Mouse (Mus musculus) ES-E14 (cell line): Measurements from ENCODE around the gene Tubb3. TPM values are rescaled to one million over a fixed set of nuclear protein-coding genes. Genes with fewer than 3 reads are reported as not detected.

Experiments
- DNase-seq: peaks from one replicate; pipeline ENCODE4 v3.0.0-alpha.2; 2013; ENCODE audit warnings: low read depth, low spot score
- H3K27ac ChIP-seq: 2 replicates; pipeline ENCODE4 v1.5.1; 2012; ENCODE audit warnings: low read depth, mild to moderate bottlenecking, low read length, moderate library complexity, mixed read lengths; ENCODE audit not compliant: poor library complexity, insufficient read depth, severe bottlenecking
- H3K36me3 ChIP-seq: 2 replicates; pipeline ENCODE4 v1.6.1; 2012; ENCODE audit warnings: mild to moderate bottlenecking, low read length, moderate library complexity, mixed read lengths; ENCODE audit not compliant: control insufficient read depth, poor library complexity, insufficient read depth, severe bottlenecking
- H3K4me1 ChIP-seq, 2 experiments: fragments of 150-350 bp in 1 of 2; sonication (generic) in 1 of 2; 2 replicates each; pipeline ENCODE4 v1.6.1; 2012; ENCODE audit warnings: low read length in 2 of 2, mild to moderate bottlenecking in 1 of 2, mixed read lengths in 1 of 2; ENCODE audit not compliant: control insufficient read depth in 2 of 2, insufficient read depth in 2 of 2, poor library complexity in 1 of 2
- H3K4me3 ChIP-seq, 2 experiments: fragments of 150-350 bp in 1 of 2; sonication (generic) in 1 of 2; 2 replicates each; pipeline ENCODE4 v1.5.1; 2012; ENCODE audit warnings: low read length in 2 of 2, low read depth in 1 of 2, mild to moderate bottlenecking in 1 of 2, mixed read lengths in 1 of 2; ENCODE audit not compliant: insufficient read depth in 1 of 2, poor library complexity in 1 of 2, severe bottlenecking in 1 of 2
- H3K9ac ChIP-seq: 2 replicates; pipeline ENCODE4 v1.6.1; 2012; ENCODE audit warnings: low read depth, mild to moderate bottlenecking, low read length, mixed read lengths; ENCODE audit not compliant: poor library complexity, insufficient read depth, severe bottlenecking
- H3K9me3 ChIP-seq: fragments of 150-350 bp; sonication (generic); 2 replicates; pipeline ENCODE4 v1.6.1; 2012; ENCODE audit warnings: low read depth, mild to moderate bottlenecking, low read length; ENCODE audit not compliant: control insufficient read depth, insufficient read depth
- CHD2 ChIP-seq: IDR thresholded peaks from 2 replicates; pipeline ENCODE4 v1.6.1; 2014; ENCODE audit warnings: mild to moderate bottlenecking, low read depth, low read length, inconsistent platforms
- HCFC1 ChIP-seq: IDR thresholded peaks from 2 replicates; pipeline ENCODE4 v1.6.1; 2012; ENCODE audit warnings: low read length, inconsistent platforms, borderline replicate concordance; ENCODE audit not compliant: insufficient read depth
- MAFK ChIP-seq: IDR thresholded peaks from 2 replicates; pipeline ENCODE4 v1.6.1; 2014; ENCODE audit warnings: mild to moderate bottlenecking, low read depth, low read length, inconsistent platforms; ENCODE audit not compliant: insufficient read depth
- ZC3H11A ChIP-seq: IDR thresholded peaks from 2 replicates; pipeline ENCODE4 v1.6.1; 2012; ENCODE audit warnings: low read depth, mild to moderate bottlenecking, inconsistent platforms, low read length, borderline replicate concordance
- ZNF384 ChIP-seq: IDR thresholded peaks from 2 replicates; pipeline ENCODE4 v1.6.1; 2012; ENCODE audit warnings: low read depth, low read length, inconsistent platforms
- in situ Hi-C, 2 experiments: fragments of 600-800 bp; cut with MboI; formaldehyde crosslinking; loops; one replicate each; pipeline ENCODE4 v1.15.1; 2025; ENCODE audit warnings: low sequenced_read_pairs in 2 of 2, inconsistent platforms in 1 of 2; ENCODE audit not compliant: unreplicated experiment in 2 of 2
- total RNA-seq: library from RNA; depleted of rRNA; stranded (reverse); fragments of 300-350 nt; gene quantifications from 2 replicates; pipeline ENCODE4 v1.2.3, GENCODE M21; 2012

Gene Tubb3
- total RNA-seq, 1 experiment = 117 TPM

DNA sequence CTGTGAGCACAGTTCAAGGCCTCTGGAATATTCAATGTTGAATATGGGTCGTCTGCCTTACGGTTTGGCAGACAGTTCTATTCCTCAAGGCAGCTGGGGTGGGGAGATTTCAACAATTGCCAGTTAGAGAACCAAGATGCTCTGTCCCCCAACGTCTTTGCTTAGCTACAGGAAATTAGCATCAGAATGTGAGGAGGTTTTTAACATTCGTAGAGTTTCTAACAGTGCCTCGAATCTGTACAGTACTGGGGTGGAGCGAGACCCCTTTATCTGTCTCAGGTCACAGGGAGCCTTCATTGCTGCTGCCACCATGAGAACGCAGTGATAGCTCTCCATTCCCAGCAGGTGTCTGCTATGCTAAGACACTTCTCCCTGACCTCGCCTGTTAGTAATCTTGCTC lies 35.1 kb upstream of the Tubb3 start:
- TF ChIP-seq ZNF384 = no peak
- TF ChIP-seq ZC3H11A = no peak
- no peak for TF ChIP-seq CHD2
- TF ChIP-seq MAFK = no peak
- TF ChIP-seq HCFC1 = no peak
- DNase-seq = no peak
- Histone ChIP-seq H3K9ac (peak overlapping the region; percentile 55), H3K27ac (peak overlapping the region; percentile 18), H3K4me1 (peaks cover 3 to 27% of the 10 kb centered on the region in 2 experiments; a peak in 2 of 4 replicates), H3K4me3 (no peak overlapping the region; a peak in 1 of 4 replicates), H3K9me3 (no peaks in the 10 kb centered on the region), H3K36me3 (peaks cover 4% of the 10 kb centered on the region; the same call in 1 of the 2 replicates)
- in situ Hi-C loops = no loop called here

DNA sequence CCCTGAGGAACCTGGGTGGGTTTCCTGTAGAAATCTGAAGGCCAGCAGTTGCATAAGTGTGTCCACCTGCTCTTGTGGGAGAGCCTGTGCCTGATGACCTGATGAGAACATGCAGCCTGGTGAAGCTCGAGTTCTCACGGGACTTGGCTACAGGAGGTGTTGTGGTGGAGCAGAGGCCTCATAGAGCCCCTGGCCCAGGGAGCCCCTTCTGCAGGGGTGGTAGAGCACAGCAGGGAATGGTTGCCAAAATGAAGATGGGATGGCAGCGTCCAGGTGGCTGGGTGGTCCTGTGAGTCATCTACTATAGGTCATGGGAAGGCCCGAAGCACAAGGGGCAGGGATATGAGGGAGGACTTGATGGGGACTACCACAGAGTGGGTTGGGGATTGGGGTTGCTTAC lies 29.5 kb upstream of the Tubb3 start:
- H3K4me3 ChIP-seq = no peak overlapping the region
- H3K4me1 ChIP-seq = 0 out of 4 replicates have a peak, but pooled peaks cover 0 to under 1% of the 10 kb centered on the region in 2 experiments
- no peaks in the 10 kb centered on the region for H3K9me3 ChIP-seq
- TF ChIP-seq HCFC1 = no peak
- TF ChIP-seq CHD2 = no peak
- TF ChIP-seq ZC3H11A = no peak
- no peak for TF ChIP-seq MAFK
- TF ChIP-seq ZNF384 = no peak
- no peak for DNase-seq
- in situ Hi-C loops = no loop called here
- H3K9ac ChIP-seq = no peak overlapping the region
- H3K36me3 ChIP-seq = peaks cover 35% of the 10 kb centered on the region
- no peak overlapping the region for H3K27ac ChIP-seq

DNA sequence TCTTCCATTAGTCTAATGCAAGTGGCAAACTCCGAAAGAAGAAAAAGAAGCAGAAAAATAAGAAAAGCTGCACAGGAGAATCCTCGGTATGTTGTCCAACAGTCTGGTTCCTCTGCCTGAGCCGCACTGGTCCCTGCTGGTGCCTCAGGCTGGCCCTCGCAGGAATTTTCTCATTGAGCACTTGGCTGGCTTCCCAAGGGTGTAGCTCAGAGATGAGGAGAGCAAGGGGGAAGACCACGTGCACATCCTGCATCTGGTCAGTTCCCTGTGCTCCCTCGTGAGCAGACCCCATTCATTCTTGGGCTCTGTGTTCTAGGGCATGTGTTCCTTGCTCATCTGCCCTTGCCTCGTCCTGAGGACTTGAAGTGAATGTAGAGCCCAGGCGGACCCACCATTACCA lies 28.7 kb upstream of the Tubb3 start:
- Histone ChIP-seq H3K9me3 (no peaks in the 10 kb centered on the region), H3K36me3 (peaks cover 32% of the 10 kb centered on the region), H3K4me3 (no peak overlapping the region), H3K27ac (no peak overlapping the region), H3K4me1 (no peaks in the 10 kb centered on the region), H3K9ac (no peak overlapping the region)
- DNase-seq = no peak
- no peak for TF ChIP-seq CHD2
- TF ChIP-seq HCFC1 = no peak
- TF ChIP-seq ZC3H11A = no peak
- in situ Hi-C loops = no loop called here

DNA sequence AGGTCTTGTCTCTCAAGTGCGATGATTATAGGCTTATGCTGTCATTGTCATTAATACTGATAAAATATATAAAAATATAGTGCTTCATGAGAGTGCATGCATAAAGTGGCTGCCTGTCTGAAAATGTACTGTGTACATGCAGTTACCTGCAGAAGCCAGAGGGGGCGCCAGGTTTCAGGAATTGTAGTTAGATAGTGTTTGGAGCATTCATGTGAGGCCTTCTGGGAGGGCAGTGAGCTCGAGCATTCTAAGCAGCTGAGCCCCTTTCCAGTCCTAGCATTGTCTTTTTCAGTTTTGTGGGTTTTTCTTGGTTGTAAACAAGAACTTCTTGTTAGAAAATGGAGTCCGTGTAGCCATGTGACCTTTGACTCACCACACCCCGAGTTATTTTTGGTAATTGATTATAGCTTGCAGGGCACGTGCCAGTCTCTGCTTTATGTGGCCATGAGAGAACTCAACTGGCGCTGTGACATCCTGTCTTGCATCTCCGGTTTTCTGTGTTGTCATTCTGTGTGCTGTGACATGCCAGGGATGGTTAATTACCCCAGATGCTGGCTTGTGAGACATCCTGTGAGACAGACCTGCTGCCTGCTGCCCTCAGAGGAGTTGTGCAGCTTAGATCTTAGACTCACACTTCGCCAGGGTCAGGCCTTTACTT lies 26.2 kb upstream of the Tubb3 start:
- peak; percentile 41 for DNase-seq
- H3K36me3 ChIP-seq = peaks cover 50% of the 10 kb centered on the region
- TF ChIP-seq MAFK = no peak
- TF ChIP-seq ZC3H11A = no peak
- TF ChIP-seq CHD2 = no peak
- no peak for TF ChIP-seq ZNF384
- no peak for TF ChIP-seq HCFC1
- in situ Hi-C loops = no loop called here
- no peaks in the 10 kb centered on the region for H3K9me3 ChIP-seq
- no peak overlapping the region for H3K4me3 ChIP-seq
- no peak overlapping the region for H3K27ac ChIP-seq
- no peak overlapping the region for H3K9ac ChIP-seq
- H3K4me1 ChIP-seq = no peaks in the 10 kb centered on the region; a peak in 1 of 4 replicates

DNA sequence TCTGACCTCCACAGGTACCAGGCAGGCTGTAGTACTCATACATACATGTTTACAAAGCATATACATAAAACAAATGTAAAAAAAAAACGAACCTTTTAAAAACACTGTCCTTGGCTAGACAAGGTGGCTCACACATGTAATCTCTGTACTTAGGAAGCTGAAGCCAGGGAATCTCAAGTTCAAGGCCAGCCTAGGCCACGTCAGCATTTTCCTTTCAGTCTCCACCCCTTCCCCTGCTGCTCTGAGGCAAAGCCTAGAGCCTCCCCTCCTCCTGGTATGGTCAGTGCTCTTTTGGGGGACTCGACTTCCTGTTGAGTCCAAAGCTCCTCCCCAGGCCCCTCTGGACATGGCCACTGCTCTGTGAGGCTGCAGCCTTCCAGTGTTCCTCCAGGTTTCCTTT lies 24.2 kb upstream of the Tubb3 start:
- Histone ChIP-seq H3K9me3 (no peaks in the 10 kb centered on the region), H3K27ac (no peak overlapping the region), H3K4me3 (no peak overlapping the region), H3K4me1 (no peaks in the 10 kb centered on the region; a peak in 1 of 4 replicates), H3K36me3 (peaks cover 57% of the 10 kb centered on the region), H3K9ac (no peak overlapping the region)
- no peak for DNase-seq
- TF ChIP-seq ZC3H11A = no peak
- no peak for TF ChIP-seq CHD2
- no peak for TF ChIP-seq ZNF384
- TF ChIP-seq HCFC1 = no peak
- TF ChIP-seq MAFK = 0 out of 2 replicates have a peak, but pooled peaks have one; percentile 29
- in situ Hi-C loops = no loop called here
